In genomic region chr12:80290964-80291363, GRCm38 (mm10) we compare ENCODE assay signal across 14 mouse cellular contexts. TPM values are rescaled to one million over a fixed set of nuclear protein-coding genes. Genes with fewer than 3 reads are reported as not detected.
DNase-seq lines count a peak whose midpoint lies in the region; ATAC-seq and TF ChIP-seq lines count a peak whose summit lies in the region.
"Had no signal": no experiment of that assay in that cellular context is flagged by ENCODE, and none has a peak within 500 bp of the region (broad histone marks: within the 10 kb centered on the region; RNA-seq: fewer than 3 reads in every experiment).

No protein-coding gene starts in this region.

- no peaks in the 10 kb centered on the region for H3K36me3 ChIP-seq in heart, embryonic 12.5 days
- no peaks in the 10 kb centered on the region for H3K36me3 ChIP-seq in kidney, embryonic 15.5 days
- H3K36me3 ChIP-seq: hindbrain, embryonic 10.5 days; limb, embryonic 12.5 days had no signal

- no peak overlapping the region for H3K4me3 ChIP-seq in heart, embryonic 12.5 days
- no peak overlapping the region for H3K4me3 ChIP-seq in lung, adult 2 months (replicated peaks; ENCODE audit: extremely low read depth, low read depth, low read length)
- H3K4me3 ChIP-seq in kidney, embryonic 15.5 days (replicated peaks): no peak overlapping the region
- H3K4me3 ChIP-seq: hindbrain, embryonic 10.5 days; limb, embryonic 12.5 days; myocyte had no signal

- H3K27me3 ChIP-seq in heart, embryonic 12.5 days (replicated peaks): no peaks in the 10 kb centered on the region
- H3K27me3 ChIP-seq in kidney, embryonic 15.5 days: no peaks in the 10 kb centered on the region
- H3K27me3 ChIP-seq: limb, embryonic 12.5 days had no signal

- 63% methylated on average over 8 of the region's 8 CpGs for WGBS in heart, embryonic 12.5 days
- WGBS in lung, adult 2 months: 68% methylated on average over 8 of the region's 8 CpGs
- WGBS in kidney, embryonic 15.5 days: 89% methylated on average over 8 of the region's 8 CpGs

- no peak for TF ChIP-seq POLR2A in lung, adult 2 months (IDR thresholded peaks at IDR 0.05; ENCODE audit: borderline replicate concordance, extremely low read depth, low read depth, low read length)

- H3K4me1 ChIP-seq in heart, embryonic 12.5 days (replicated peaks): peaks cover 29% of the 10 kb centered on the region
- no peaks in the 10 kb centered on the region for H3K4me1 ChIP-seq in lung, adult 2 months (ENCODE audit: control insufficient read depth, insufficient read depth, low read length)
- H3K4me1 ChIP-seq in kidney, embryonic 15.5 days: no peaks in the 10 kb centered on the region; the same call in 1 of the 2 replicates
- H3K4me1 ChIP-seq: limb, embryonic 12.5 days had no signal

- no peaks in the 10 kb centered on the region for H3K9me3 ChIP-seq in heart, embryonic 12.5 days (replicated peaks)
- no peaks in the 10 kb centered on the region for H3K9me3 ChIP-seq in kidney, embryonic 15.5 days (replicated peaks)
- H3K9me3 ChIP-seq: hindbrain, embryonic 10.5 days; limb, embryonic 12.5 days had no signal

- H3K9ac ChIP-seq in heart, embryonic 12.5 days: no peak overlapping the region
- no peak overlapping the region for H3K9ac ChIP-seq in kidney, embryonic 15.5 days
- H3K9ac ChIP-seq: limb, embryonic 12.5 days had no signal

- no peak for DNase-seq in heart, adult 8-10 months (ENCODE audit: low spot score)
- peak; percentile 18 for DNase-seq in lung, postnatal 14 days
- no peak for DNase-seq in lung, adult 2 months
- peak; percentile 25 to 46 for DNase-seq in layer of hippocampus, adult 18-20 months (ENCODE audit: low spot score in 2 of 2)
- DNase-seq in right cerebral cortex, postnatal 36 days (ENCODE audit: low spot score in 2 of 2): peak; percentile 2 to 12
- no peak for DNase-seq in kidney, postnatal 36 days
- DNase-seq: adrenal gland, adult 8-10 months; cerebellum, adult 18-20 months; thymus, adult 18-20 months had no signal

- no peak overlapping the region for H3K27ac ChIP-seq in heart, embryonic 12.5 days (ENCODE audit: poor library complexity, severe bottlenecking)
- H3K27ac ChIP-seq in kidney, embryonic 15.5 days: no peak overlapping the region
- H3K27ac ChIP-seq: hindbrain, embryonic 10.5 days; limb, embryonic 12.5 days had no signal

- peak; percentile 73 for ATAC-seq in heart, embryonic 12.5 days (ENCODE audit: insufficient number of reproducible peaks, low FRiP score)
- ATAC-seq in kidney, embryonic 15.5 days (replicated peaks; ENCODE audit: low FRiP score): no peak

- H3K4me2 ChIP-seq in heart, embryonic 12.5 days: no peak overlapping the region
- H3K4me2 ChIP-seq in kidney, embryonic 15.5 days: no peak overlapping the region
- H3K4me2 ChIP-seq: limb, embryonic 12.5 days had no signal

- TF ChIP-seq CTCF in lung, adult 2 months (IDR thresholded peaks at IDR 0.05; ENCODE audit: insufficient read depth, low read length): no peak

RNA-seq across cellular contexts. Expression of gene Actn1, which starts 30.8 kb away (rescaled TPM):
- 63.6 and 65.0 TPM in 2 replicates for polyA plus RNA-seq in heart, embryonic 12.5 days (2016; fragmentation: Nextera tagmentation; extraction: Ambion mirVana)
- total RNA-seq in heart, adult 8-10 months (2022): 10 to 100 TPM; 22.6 to 26.7 (median 26.0) TPM
- 74.9 and 95.5 TPM in 2 replicates for polyA plus RNA-seq in lung, adult 2 months (2012; rRNA removed)
- total RNA-seq in layer of hippocampus, adult 18-20 months (2021): 100 to 1,000 TPM in 1 of 2 experiments, 10 to 100 TPM in 1; 92.7 to 100 TPM
- 46.0 and 47.6 TPM in 2 replicates for polyA plus RNA-seq in kidney, embryonic 15.5 days (2015; fragmentation: Nextera tagmentation; extraction: Ambion mirVana)

Comparison
In these comparisons a context has a peak if more than half of its experiments do, and no peak if none do; other contexts are left out.
1. DNase-seq: peak in lung, postnatal 14 days (single experiment), layer of hippocampus, adult 18-20 months (2 of 2) and right cerebral cortex, postnatal 36 days (2 of 2); none in heart, adult 8-10 months (single experiment), lung, adult 2 months (single experiment) and kidney, postnatal 36 days (0 of 2).